Mouse (Mus musculus) liver, adult 2 months (tissue): ENCODE results near the gene Vmn2r19. TPM values are rescaled to one million over a fixed set of nuclear protein-coding genes. Genes with fewer than 3 reads are reported as not detected.

ENCODE experiments used
- DNase-seq: peaks from one replicate; pipeline ENCODE4 v3.0.0-alpha.2; 2011; ENCODE audit warnings: low read depth, low spot score; ENCODE audit errors: extremely low read depth
- H3K27ac ChIP-seq: fragments of 200-500 bp; replicated peaks from 2 replicates; pipeline ENCODE4 v1.5.1; 2012; ENCODE audit warnings: low read depth, mild to moderate bottlenecking, control low read depth, inconsistent platforms, low read length; ENCODE audit not compliant: insufficient read depth
- H3K27me3 ChIP-seq: fragments of 200-500 bp; 2 replicates; pipeline ENCODE4 v1.6.1; 2012; ENCODE audit warnings: mild to moderate bottlenecking, moderate library complexity, low read length, inconsistent platforms; ENCODE audit not compliant: control insufficient read depth, insufficient read depth
- H3K36me3 ChIP-seq: fragments of 200-500 bp; 2 replicates; pipeline ENCODE4 v1.6.1; 2012; ENCODE audit warnings: low read length, inconsistent platforms; ENCODE audit not compliant: control insufficient read depth, insufficient read depth
- H3K4me1 ChIP-seq: fragments of 200-500 bp; 2 replicates; pipeline ENCODE4 v1.6.1; 2011; ENCODE audit warnings: low read length; ENCODE audit not compliant: control insufficient read depth, insufficient read depth
- H3K4me3 ChIP-seq: fragments of 200-500 bp; 2 replicates; pipeline ENCODE4 v1.5.1; 2011; ENCODE audit warnings: low read depth, mild to moderate bottlenecking, control low read depth, low read length, moderate library complexity; ENCODE audit not compliant: insufficient read depth
- H3K79me2 ChIP-seq: fragments of 200-500 bp; 2 replicates; pipeline ENCODE4 v1.6.1; 2012; ENCODE audit warnings: inconsistent platforms, mild to moderate bottlenecking, low read length, moderate library complexity; ENCODE audit not compliant: control insufficient read depth, insufficient read depth
- H3K9ac ChIP-seq: fragments of 200-500 bp; 2 replicates; pipeline ENCODE4 v1.6.1; 2012; ENCODE audit warnings: low read depth, mild to moderate bottlenecking, control low read depth, inconsistent platforms, low read length
- CTCF ChIP-seq: fragments of 200-500 bp; IDR thresholded peaks from 2 replicates; pipeline ENCODE4 v1.5.1; 2011; ENCODE audit warnings: low read depth, low read length, control low read depth
- POLR2A ChIP-seq: fragments of 200-500 bp; IDR thresholded peaks from 2 replicates; pipeline ENCODE4 v1.6.1; 2011; ENCODE audit warnings: low read length, control low read depth; ENCODE audit not compliant: insufficient read depth; ENCODE audit errors: extremely low read depth
- WGBS: fragments of 180-500 bp; shearing (Covaris S2); methylation state at CpG from one replicate; pipeline ENCODE4 v1.1.7; 2018; 5-methylcytosine and 5-hydroxymethylcytosine counted together
- polyA plus RNA-seq: library from polyadenylated mRNA; depleted of rRNA; stranded (reverse); fragments of >200 nt; gene quantifications from 2 replicates; pipeline ENCODE4 v1.2.3, GENCODE M21; 2012; rRNA removed
- total RNA-seq: library from RNA; depleted of rRNA; stranded (reverse); fragments of >200 nt; gene quantifications from 2 replicates; pipeline ENCODE4 v1.2.3, GENCODE M21; 2014; rRNA removed

Gene Vmn2r19
- not detected in 2 replicates for total RNA-seq
- not detected in 2 replicates for polyA plus RNA-seq

GRCm38 (mm10) chr6:123308033-123308432 lies at the start of gene Vmn2r19:
Vmn2r19 (plus strand) TSS chr6:123308333.
- H3K9ac ChIP-seq = no peak within 1 kb of the TSS
- H3K36me3 ChIP-seq = no peaks in the 10 kb centered on the region
- DNase-seq = no peak
- H3K79me2 ChIP-seq = no peaks in the 10 kb centered on the region
- TF ChIP-seq CTCF = no peak
- TF ChIP-seq POLR2A = no peak
- no peak within 1 kb of the TSS for H3K4me3 ChIP-seq
- no peaks in the 10 kb centered on the region for H3K27me3 ChIP-seq
- no peak within 1 kb of the TSS for H3K27ac ChIP-seq
- 70% methylated on average over 2 of the region's 2 CpGs for WGBS
- H3K4me1 ChIP-seq = no peaks in the 10 kb centered on the region

- 65% methylated on average over 3 of the region's 3 CpGs for WGBS
- no peaks in the 10 kb centered on the region for H3K79me2 ChIP-seq
- no peak overlapping the region for H3K4me3 ChIP-seq
- no peaks in the 10 kb centered on the region for H3K27me3 ChIP-seq
- TF ChIP-seq CTCF = no peak
- no peak for TF ChIP-seq POLR2A
- no peaks in the 10 kb centered on the region for H3K36me3 ChIP-seq
- no peak overlapping the region for H3K27ac ChIP-seq
- no peaks in the 10 kb centered on the region for H3K4me1 ChIP-seq
- no peak overlapping the region for H3K9ac ChIP-seq
- DNase-seq = no peak
Measured at GRCm38 (mm10) chr6:123258946-123259345, 49.2 kb upstream of the Vmn2r19 start.

GRCm38 (mm10) chr6:123259889-123260603 lies 48.1 kb upstream of the Vmn2r19 start:
- Histone ChIP-seq H3K27me3 (no peaks in the 10 kb centered on the region), H3K79me2 (no peaks in the 10 kb centered on the region), H3K36me3 (no peaks in the 10 kb centered on the region), H3K4me1 (no peaks in the 10 kb centered on the region), H3K27ac (no peak overlapping the region), H3K4me3 (no peak overlapping the region), H3K9ac (no peak overlapping the region)
- 77% methylated on average over 4 of the region's 4 CpGs for WGBS
- no peak for DNase-seq
- TF ChIP-seq POLR2A = no peak
- no peak for TF ChIP-seq CTCF

GRCm38 (mm10) chr6:123260868-123261267 lies 47.3 kb upstream of the Vmn2r19 start:
- 83% methylated on average over 1 of the region's 1 CpGs for WGBS
- H3K27me3 ChIP-seq = no peaks in the 10 kb centered on the region

GRCm38 (mm10) chr6:123261555-123262161 lies 46.5 kb upstream of the Vmn2r19 start, which contains the start of gene Clec4d:
Clec4d (plus strand) TSS chr6:123262111.
- Histone ChIP-seq H3K4me1 (no peaks in the 10 kb centered on the region), H3K36me3 (no peaks in the 10 kb centered on the region), H3K4me3 (no peak within 1 kb of the TSS), H3K79me2 (no peaks in the 10 kb centered on the region), H3K9ac (no peak within 1 kb of the TSS), H3K27me3 (no peaks in the 10 kb centered on the region), H3K27ac (no peak within 1 kb of the TSS)
- WGBS = 64% methylated on average over 4 of the region's 4 CpGs
- TF ChIP-seq POLR2A (no peak), CTCF (no peak)
- no peak for DNase-seq

More at GRCm38 (mm10) chr6:123260868-123261267, 47.3 kb upstream of the Vmn2r19 start:
- TF ChIP-seq CTCF (no peak), POLR2A (no peak)
- no peaks in the 10 kb centered on the region for H3K79me2 ChIP-seq
- no peak overlapping the region for H3K4me3 ChIP-seq
- H3K36me3 ChIP-seq = no peaks in the 10 kb centered on the region
- no peak overlapping the region for H3K9ac ChIP-seq
- H3K27ac ChIP-seq = no peak overlapping the region
- no peaks in the 10 kb centered on the region for H3K4me1 ChIP-seq
- DNase-seq = no peak

GRCm38 (mm10) chr6:123264194-123264593 lies 43.9 kb upstream of the Vmn2r19 start:
- no peak overlapping the region for H3K9ac ChIP-seq
- H3K4me1 ChIP-seq = no peaks in the 10 kb centered on the region
- WGBS = 87% methylated on average over 3 of the region's 3 CpGs

More at GRCm38 (mm10) chr6:123264194-123264593, 43.9 kb upstream of the Vmn2r19 start:
- Histone ChIP-seq H3K27me3 (no peaks in the 10 kb centered on the region), H3K27ac (no peak overlapping the region), H3K36me3 (no peaks in the 10 kb centered on the region), H3K4me3 (no peak overlapping the region), H3K79me2 (no peaks in the 10 kb centered on the region)
- no peak for DNase-seq
- no peak for TF ChIP-seq POLR2A
- no peak for TF ChIP-seq CTCF
